Mouse (Mus musculus): ENCODE data around the gene Anks1b. TPM values are rescaled to one million over a fixed set of nuclear protein-coding genes. Genes with fewer than 3 reads are reported as not detected.

Anks1b gene
- total RNA-seq, 4 experiments from 2014 or later, result 0.18 to 0.46 (median 0.32) TPM

DNA sequence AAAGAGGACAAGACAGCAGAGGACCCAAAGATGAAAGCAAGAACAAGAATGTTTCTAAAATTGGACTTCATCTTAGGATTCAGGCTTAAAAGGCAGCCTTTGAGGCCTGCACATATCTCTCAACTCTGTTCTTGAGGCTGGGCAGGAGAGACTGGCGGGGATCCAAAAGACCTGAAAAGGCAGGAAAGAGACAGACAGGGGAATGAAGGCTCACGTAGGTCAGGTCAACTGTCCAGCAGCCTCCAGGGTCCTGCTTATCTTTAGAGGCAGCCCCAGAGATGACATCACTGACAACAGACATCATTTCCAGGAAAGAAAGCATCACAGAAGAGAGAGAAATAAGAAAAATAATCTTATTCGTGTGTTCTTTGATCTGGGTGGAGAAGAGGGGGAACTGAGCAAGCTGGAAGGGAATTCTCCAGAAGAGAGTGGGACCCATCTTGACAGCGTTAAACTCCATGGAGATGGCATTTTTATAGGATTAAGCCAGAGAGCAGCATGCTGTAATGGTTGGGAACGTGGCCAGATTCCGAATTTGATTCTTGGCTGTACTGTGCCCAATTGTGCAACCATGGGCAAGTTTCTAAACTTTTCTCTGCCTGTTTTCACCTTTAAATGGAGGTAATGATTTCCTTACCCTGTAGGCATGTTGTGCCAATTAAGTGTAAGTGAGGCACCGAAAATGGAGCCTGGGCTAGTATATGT, 784.3 kb downstream of the Anks1b start:
- DNase-seq (ENCODE audit: low spot score in 2 of 2), result no peak

DNA sequence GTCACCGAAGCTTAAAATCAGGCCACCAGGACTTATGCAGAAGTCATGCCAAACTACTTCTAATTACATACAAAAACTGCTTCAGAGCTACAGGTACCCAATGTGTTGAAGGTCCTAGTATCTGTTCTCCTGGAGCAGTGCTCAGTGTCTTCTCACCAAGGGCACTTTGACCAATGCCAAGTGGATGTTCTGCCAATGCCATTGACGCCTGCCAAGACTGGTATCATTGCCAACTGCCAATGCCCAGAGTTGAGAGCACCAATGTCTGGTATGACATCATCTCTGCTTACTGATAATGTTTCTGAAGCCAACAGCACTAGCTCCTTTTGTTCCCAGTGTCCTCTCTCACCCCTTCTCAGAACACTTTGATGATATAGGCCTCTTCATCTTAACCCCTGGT, 793.4 kb downstream of the Anks1b start:
- DNase-seq (ENCODE audit: low spot score in 2 of 2), result peak; percentile 33 to 48

DNA sequence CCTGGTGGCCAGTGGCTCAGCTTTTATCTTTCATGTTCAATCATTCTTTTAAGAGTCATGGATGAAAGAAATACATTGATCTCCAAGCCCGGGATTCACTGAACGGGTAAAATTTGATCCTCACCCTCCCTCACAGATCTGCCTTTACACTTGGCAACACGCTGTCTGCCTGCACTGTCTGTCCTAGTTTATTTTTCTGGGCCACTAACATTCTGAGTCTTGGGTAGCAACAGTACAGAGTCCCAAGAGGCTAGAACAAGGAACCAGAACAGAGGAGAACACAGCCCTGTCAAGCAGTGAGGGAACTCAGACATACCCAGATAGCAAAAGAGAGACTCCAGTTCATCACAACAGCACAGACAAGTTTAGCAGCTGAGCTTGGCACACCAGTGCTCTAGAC, 797.0 kb downstream of the Anks1b start:
- DNase-seq (ENCODE audit: low spot score in 2 of 2), result no peak

DNA sequence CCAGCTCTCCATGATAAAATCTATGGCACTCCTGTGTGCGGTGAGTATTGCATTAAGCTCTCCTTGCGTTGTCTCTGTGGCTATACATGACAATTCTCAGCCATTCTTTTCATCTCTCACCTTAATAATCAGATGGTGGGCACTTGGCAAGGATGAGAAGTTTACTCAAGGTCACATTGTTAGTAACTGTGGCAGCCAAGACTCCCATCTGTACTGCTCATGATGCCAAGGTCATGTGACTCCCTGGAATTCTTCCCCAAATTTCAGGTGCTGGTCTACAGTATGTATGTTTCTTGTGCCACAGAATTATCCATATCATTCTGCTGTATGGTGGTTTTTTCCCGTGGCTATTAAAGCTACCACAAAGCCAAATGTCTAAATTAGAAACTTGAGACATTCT, 798.8 kb downstream of the Anks1b start:
- no peak for DNase-seq (ENCODE audit: low spot score in 2 of 2)

DNA sequence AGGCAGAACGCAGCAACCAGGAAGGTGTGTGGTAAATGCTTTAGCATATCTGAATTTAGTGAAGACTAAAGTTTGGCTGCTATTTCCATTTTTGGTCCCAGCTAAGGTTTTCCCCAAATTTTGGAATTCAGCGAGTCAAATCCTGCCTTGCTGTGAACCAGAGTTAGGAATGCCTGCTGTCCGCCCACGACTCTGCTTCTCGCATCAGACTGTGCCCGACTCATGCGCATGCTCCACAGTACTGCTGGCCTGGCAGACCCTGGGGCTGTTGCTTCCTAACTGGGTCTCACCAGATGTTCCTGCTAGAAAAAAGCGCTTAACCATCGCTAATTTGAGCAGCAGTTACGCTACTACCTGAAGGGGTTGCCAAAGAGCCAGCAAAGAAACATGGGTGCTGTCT, 801.1 kb downstream of the Anks1b start:
- no peak for DNase-seq (ENCODE audit: low spot score in 2 of 2)

DNA sequence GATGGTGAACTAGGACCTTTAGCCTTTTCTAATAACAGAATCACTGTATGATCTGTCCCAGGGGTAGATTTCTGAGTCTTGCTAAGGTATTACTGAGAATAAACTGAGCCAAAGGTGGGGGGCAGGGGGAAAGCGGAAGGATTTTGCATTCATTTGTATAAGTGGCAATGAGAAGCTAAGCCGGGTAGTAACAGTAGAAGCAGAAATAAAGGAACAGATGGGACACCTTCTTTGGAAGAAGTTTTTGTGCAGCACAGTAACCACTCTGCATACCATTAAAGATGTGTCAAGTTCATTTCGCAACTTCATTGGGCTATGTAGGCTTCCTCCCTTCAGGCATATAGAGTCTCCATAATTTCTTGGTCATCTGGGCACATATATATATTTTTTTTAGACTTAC, 804.1 kb downstream of the Anks1b start:
- no peak for DNase-seq (ENCODE audit: low spot score in 2 of 2)

DNA sequence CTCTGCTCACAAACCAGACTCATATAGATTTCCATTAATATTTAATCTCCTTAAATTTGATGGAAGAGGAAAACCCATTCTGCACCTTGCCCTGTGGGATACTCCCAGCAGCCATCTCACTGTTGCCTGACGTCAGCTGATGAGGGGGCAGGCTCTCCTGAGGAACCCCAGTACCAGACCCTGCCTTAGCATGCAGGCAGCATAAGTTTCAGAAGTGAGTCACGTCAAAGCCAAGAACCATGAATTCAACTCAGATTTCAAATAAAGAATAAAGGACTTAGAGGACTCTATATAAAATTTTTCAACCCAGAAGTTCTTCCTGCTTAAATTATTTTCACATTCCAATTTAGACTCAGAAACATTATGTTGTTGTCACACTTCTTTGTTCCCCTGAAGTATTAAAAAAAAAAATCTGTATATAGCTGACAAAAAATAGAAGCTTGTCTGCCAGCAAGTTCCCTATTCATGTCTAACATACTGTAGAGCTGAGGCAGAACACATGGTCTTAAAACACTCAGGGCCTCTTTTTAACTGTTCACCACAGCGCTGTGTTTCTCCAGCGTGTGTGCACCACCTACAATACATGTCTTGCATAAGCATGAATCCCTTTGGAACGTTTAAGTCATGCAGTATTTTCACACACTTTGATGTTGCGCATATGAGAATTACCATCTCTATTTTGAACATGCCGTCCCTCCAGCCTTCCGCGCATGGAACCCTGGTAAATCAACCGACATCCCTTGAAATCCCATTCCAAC, 806.6 kb downstream of the Anks1b start:
- DNase-seq (ENCODE audit: low spot score in 2 of 2), result no peak

DNA sequence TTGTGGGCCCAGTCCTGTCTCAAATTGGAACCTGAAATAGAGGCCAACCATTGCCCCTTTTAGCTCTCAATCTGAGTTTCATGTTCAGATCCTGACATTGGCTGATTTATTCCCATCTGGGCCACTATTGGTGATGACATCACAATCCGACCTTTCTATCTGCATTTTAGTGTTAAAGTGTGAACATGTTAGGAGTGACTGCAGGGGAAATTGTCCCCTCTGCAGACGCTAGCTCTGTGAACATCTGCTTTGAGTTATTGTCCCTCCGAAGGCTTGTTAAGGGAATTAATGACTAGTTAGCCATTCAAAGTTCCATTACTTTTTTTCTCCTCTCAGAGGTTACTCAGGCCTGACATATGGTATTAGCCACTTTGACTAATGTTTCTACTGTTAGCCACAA, 810.5 kb downstream of the Anks1b start:
- no peak for DNase-seq (ENCODE audit: low spot score in 2 of 2)

DNA sequence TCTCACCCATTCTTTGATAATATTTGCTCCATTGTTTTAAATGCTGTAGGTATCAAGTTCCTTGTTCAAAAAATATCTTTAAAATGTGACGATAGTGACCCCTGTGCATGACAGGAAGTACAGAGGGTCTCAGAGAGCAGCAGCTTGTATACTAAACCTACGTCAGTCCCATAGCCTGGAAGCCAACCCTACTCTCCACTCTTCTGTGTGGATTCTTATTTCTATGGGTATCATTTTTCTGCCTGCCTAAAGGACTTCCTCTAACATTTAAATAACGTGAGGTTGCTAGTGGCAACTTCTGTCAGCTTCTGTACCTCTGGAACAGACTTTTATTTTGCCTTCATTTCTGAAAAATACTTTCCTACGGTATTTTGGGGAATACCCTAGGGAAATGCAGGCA, 812.1 kb downstream of the Anks1b start:
- no peak for DNase-seq (ENCODE audit: low spot score in 2 of 2)

DNA sequence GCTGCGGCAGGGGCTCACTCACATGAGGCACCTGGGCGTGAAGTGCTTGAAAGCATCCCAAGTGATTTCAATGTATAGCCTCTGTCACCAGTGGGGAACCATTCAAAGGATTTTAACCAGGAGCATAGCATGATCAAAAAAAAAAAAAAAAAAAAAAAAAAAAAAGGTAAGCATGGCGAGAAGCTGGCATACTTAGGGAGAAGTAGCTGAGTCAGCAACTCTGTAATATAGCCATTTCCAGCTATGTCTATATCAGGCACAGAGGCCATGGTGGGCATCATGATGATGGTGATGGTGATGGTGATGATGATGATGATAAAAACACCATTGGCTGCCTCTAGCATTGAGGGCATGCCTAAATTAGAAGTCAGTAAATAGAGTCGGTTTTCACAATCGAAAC, 814.8 kb downstream of the Anks1b start:
- DNase-seq (ENCODE audit: low spot score in 2 of 2), result no peak

DNA sequence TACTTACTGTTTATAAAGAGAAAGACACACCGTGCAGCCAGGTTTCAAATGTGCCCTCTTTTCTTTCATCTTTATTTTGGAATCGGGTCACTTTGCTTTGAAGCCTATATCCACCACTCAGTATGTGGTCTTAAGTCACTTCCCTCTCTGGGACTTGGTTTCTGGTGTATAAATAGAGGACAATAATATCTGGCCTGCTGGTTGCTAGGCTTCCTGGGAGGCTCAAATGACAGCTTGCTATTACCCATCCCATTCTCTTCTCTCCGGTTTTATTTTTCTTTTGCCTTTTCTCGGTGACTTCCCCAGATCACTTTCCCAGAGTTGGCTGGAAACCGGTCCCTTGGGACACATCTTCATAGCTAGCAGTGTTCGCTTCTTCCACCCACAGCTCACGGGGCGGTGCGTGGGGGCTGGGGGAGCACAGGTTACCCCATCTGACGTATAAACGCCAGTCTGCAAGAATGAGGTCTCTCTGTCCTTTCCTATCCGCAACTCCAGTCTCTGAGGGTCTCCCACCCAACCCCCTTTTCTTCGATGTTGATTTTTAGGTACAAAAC, 815.5 kb downstream of the Anks1b start:
- no peak for DNase-seq (ENCODE audit: low spot score in 2 of 2)

DNA sequence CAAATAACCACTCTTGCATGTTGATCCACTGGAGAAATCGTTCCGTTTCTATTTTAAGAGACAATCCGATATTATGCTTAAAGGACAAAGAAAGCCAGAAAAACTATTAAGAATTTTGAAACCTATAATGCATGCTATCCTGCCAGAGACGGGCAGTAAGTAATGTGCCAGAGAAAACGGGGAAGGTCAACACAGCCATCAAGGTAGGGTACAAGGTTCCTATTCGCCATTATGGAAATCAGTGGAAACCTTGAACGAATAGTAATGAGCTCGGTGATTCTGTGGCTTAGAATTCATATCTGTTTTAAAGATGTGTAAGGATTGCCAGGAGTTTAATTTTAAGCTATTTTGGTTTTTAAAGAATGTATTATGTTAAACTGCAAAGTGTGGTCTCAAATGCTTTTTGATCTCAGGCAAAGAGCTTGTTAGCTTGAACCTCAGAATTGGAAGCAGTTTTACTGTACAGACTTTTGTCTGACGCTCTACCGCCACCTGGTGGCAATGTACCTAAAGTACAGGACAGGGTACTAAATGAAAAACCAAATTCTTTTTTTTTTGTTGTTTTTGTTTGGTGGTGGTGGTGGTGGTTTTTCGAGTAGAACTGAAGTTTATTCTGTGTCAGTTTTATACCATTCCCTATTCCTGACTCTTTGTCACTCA, 816.7 kb downstream of the Anks1b start:
- DNase-seq (ENCODE audit: low spot score in 2 of 2), result no peak

DNA sequence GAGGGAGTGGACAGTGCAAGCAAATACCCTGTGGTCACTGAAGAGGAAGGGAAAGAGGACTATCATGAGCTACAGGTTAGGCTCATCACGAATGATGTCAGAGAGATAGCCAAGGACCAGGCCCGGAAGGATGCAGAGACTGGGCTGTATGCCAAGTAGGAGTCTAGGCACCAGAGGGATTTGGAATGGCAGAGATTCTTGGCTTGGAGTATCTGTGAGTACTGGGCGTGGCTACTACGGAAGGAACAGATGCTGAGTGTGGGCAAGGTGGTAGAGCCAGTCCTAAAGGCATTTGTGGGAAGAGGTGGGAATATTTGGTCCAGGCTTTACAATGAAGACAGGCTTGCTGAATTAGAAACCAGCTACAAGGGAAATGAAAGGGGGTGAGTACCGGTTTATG, 823.4 kb downstream of the Anks1b start:
- no peak for DNase-seq (ENCODE audit: low spot score in 2 of 2)

DNA sequence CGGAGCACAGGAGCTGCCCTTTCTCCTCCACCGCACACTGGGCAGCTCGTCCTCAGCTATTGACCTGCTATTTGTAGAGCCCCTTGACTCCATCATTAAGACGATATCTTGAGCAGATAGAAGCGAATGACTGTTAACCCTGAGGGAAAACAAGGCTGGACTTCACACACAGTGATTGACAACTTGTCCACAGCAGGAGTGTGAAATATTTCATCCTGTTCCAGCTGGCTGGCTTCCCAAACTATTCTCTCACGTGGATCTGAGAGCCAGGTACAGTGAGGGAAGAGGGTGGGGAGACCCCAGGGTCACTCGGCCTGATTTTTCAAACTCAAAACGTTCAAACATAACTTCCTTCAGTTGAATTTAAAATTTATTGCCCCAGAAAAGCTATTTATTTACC, 824.1 kb downstream of the Anks1b start:
- no peak for DNase-seq (ENCODE audit: low spot score in 2 of 2)

DNA sequence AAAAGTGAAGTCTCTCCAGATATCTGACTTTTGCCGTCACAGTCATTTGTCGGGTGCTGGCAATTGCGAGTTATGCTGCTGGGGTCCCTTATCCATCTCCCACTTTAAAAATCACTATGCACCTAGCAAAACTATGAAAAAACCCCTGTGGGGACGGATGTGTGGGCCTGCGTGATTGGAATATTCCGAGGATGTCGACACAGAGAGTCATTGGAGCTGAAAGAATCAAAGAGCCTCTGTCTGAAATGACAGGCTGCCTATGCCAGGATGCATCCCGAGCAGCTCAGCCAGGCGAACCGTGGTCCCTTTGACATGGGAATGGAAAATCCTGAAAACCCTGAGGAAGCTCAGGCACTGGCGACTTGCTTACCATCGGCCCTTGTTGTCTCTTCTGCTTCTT, 825.9 kb downstream of the Anks1b start:
- no peak for DNase-seq (ENCODE audit: low spot score in 2 of 2)

DNA sequence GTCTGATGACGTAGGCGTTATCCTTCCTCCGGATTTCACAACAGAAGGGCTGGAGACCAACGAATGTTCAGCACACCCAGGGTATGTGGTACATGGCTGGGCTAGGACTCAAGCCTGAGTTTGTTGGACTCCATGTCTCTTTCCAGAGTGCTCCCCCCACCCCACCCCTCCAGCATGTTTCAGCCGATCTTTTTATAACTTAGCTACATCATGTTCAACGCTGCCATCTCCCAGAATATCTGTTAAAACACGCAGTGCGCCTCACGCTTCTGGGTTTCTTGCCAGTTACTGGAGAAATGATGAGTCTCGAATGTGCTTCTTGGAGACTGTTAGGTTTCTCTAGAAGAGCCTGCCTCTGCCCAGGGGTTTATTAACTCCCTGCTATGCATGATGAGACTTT, 831.3 kb downstream of the Anks1b start:
- DNase-seq (ENCODE audit: low spot score in 2 of 2), result no peak

DNA sequence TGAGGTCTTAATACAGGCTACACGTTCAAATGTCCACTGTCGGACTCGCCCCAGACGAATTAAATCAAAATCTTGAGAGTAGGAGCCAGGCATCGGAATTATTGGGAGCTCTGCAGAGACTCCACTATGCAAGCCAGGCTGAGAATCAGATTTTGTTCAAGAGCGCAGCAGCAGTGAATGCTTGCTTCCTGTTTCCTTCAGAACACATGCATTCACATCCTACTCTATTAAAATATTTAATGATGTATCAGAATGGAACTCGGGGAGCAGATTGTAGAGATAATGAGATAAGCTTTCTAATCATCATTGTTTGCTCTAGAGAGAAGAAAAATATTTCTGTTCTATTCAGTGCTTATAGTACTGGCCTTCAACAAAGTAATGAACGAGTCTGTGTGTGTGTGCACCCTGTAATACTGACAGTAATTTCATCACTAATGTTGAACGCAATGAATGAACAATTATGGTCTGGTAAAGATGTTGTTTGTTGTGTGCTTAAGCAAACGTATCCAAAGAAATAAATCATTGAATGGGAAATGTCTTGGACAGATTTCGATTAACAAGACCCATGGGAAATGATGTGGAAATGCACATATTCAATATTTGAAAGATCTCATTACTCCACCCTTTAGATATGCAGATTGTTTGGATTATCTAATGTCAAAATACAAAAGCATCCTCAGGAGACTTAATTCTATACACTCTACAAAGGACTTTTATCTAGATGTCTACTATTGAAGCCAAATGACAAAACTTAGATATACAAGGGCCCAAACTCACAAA, 835.7 kb downstream of the Anks1b start:
- DNase-seq (ENCODE audit: low spot score in 2 of 2), result no peak

DNA sequence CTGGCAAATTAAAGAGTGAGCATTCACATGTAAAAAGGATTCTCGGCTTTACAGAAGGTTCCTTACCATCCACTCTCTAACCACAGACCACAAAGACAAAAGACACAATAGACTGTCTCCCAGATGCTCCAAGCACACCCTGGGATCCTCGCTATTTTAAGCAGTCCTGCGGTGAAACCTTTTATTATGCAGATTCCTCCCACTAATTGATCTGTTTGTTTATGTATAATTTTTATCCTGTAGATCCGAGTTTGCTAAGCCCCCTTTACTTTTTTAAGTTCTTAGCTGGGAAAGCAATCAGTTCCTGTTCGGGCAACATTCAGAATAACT, 836.3 kb downstream of the Anks1b start:
- DNase-seq (ENCODE audit: low spot score in 2 of 2), result no peak

DNA sequence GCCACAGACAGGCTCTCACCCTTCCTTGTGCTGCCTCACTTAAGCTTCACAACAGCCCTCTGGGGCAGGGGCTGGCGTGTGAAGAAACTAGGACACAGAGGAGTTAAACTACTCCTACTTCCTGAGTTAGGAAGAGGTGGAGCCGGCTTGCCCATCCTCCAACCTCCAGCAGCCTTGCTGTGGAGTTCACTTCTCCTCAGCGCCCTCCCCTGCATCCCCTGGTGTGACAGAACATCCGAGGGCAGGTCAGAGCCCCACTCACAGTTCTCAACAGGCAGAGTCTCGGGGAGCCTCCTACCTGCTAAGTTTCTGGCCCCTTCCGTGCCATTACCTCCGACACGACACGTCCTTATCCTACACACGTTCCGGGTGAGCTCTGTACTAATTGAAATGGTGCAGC, 844.7 kb downstream of the Anks1b start:
- no peak for DNase-seq (ENCODE audit: low spot score in 2 of 2)

DNA sequence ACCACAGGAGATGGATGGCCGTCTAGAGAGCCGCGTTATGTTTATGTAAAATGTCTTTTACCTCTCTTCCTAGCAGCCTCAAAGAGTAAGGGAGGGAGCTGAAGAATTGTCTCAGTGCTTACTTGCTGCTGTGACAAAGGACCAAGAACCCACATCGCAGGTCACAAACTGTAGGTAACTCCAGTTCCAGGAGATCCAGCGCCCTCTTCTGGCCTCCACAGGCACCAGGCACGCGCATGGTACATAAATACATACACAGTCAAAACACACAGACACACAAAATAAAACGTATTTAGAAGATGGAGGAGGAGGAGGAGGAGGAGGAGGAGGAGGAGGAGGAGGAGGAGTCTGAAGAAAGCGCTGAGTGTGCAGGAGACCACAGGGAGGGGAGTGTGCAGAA, 845.4 kb downstream of the Anks1b start:
- no peak for DNase-seq (ENCODE audit: low spot score in 2 of 2)

DNA sequence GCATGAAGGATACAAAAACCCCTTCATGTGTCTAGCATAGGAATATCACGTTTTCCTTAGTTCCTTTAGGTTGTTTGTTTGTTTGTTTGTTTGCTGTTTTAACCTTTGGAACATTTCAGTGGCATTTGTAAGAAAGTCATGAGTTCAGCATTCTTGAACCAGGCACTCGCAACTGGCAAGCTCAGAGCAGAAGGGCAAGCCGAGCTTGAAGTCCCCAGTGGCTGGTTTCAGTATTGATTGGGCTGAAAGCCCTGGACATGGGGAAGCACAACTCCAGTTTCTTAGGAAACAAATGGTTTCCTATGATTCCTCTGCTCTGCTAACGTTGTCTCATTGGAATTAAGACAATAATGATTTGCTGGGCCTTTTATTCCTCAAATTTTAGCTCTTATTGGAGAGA, 846.7 kb downstream of the Anks1b start:
- DNase-seq (ENCODE audit: low spot score in 2 of 2), result no peak

DNA sequence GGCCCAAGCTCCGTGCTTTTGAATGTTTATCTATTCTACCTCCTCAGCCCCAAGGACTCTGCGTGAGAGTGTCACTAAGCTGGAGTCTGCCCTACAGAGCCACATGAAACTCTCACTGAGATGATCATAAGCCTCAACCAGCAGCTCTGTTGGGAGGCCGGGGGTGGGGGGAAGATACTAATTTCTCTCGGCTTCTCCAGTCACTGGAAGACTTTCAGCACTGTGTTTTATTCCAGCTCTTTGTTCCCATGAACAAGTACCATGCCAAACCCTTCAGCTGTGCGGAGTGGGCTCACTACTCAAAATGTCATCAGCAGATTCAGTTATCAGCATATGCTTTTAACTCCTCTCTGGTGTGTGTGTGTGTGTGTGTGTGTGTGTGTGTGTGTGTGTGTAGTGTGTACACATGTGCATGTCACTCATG, 849.8 kb downstream of the Anks1b start:
- no peak for DNase-seq (ENCODE audit: low spot score in 2 of 2)

Measured in gastrocnemius, adult 8-10 months (tissue).